Mouse (Mus musculus): ENCODE measurements around the gene Tomm40. TPM values are rescaled to one million over a fixed set of nuclear protein-coding genes. Genes with fewer than 3 reads are reported as not detected.

The Tomm40 gene
- polyA plus RNA-seq, 1 experiment from 2014 or later, result 138 TPM

- DNase-seq (no peak), ATAC-seq (ENCODE audit: low read depth) (no peak)
- no peaks in the 10 kb centered on the region for H3K9me3 ChIP-seq (replicated peaks)
- H3K4me3 ChIP-seq (replicated peaks), result no peak overlapping the region
- peaks cover 44% of the 10 kb centered on the region for H3K4me1 ChIP-seq (replicated peaks)
- H3K36me3 ChIP-seq, result no peaks in the 10 kb centered on the region
- H3K4me2 ChIP-seq, result no peak overlapping the region
- H3K27ac ChIP-seq, result no peak overlapping the region
- WGBS (ENCODE audit: insufficient replicate concordance), result 58% methylated on average over 8 of the region's 8 CpGs
- H3K9ac ChIP-seq, result no peak overlapping the region
- H3K27me3 ChIP-seq, result peaks cover 7% of the 10 kb centered on the region; the same call in 1 of the 2 replicates
These were observed 37.4 kb upstream of the Tomm40 start for GRCm38 (mm10) chr7:19752652-19753051.

GRCm38 (mm10) chr7:19751070-19751383 is 35.8 kb upstream of the Tomm40 start:
- no peak overlapping the region for H3K27ac ChIP-seq
- no peaks in the 10 kb centered on the region for H3K9me3 ChIP-seq (replicated peaks)
- 0 out of 2 replicates have a peak overlapping the region, but pooled peaks have one; percentile 27 for H3K9ac ChIP-seq
- 0 out of 2 replicates have a peak overlapping the region, but pooled peaks have one; percentile 73 for H3K4me3 ChIP-seq (replicated peaks)
- WGBS (ENCODE audit: insufficient replicate concordance), result 23% methylated on average over 4 of the region's 4 CpGs
- H3K27me3 ChIP-seq, result no peaks in the 10 kb centered on the region
- peak overlapping the region; percentile 98; the same call in 1 of the 2 replicates for H3K4me2 ChIP-seq
- H3K4me1 ChIP-seq (replicated peaks), result peaks cover 55% of the 10 kb centered on the region
- ATAC-seq (ENCODE audit: low read depth), result no peak
- H3K36me3 ChIP-seq, result no peaks in the 10 kb centered on the region
- no peak for DNase-seq

- H3K27me3 ChIP-seq, result no peaks in the 10 kb centered on the region
- H3K36me3 ChIP-seq, result no peaks in the 10 kb centered on the region
- WGBS (ENCODE audit: insufficient replicate concordance), result 15% methylated on average over 19 of the region's 19 CpGs
- ATAC-seq (ENCODE audit: low read depth) (peak; percentile 73), DNase-seq (peak; percentile 80)
- peak within 1 kb of the TSS; percentile 83 for H3K9ac ChIP-seq
- H3K27ac ChIP-seq, result peak within 1 kb of the TSS; percentile 76
- peaks cover 55% of the 10 kb centered on the region for H3K4me1 ChIP-seq (replicated peaks)
- H3K9me3 ChIP-seq (replicated peaks), result no peaks in the 10 kb centered on the region
- peak within 1 kb of the TSS; percentile 73 for H3K4me3 ChIP-seq (replicated peaks)
- H3K4me2 ChIP-seq, result peak within 1 kb of the TSS; percentile 98
These were observed 35.2 kb upstream of the Tomm40 start, which contains the start of gene Nectin2 for GRCm38 (mm10) chr7:19750217-19751069. TSS of gene Nectin2 (minus strand) at chr7:19750483.

- Histone ChIP-seq H3K4me2 (peak overlapping the region; percentile 98), H3K27ac (peak overlapping the region; percentile 76), H3K36me3 (no peaks in the 10 kb centered on the region), H3K9me3 (replicated peaks) (no peaks in the 10 kb centered on the region), H3K27me3 (no peaks in the 10 kb centered on the region), H3K4me3 (replicated peaks) (peak overlapping the region; percentile 73), H3K4me1 (replicated peaks) (peaks cover 64% of the 10 kb centered on the region), H3K9ac (peak overlapping the region; percentile 83)
- peak; percentile 91 for ATAC-seq (ENCODE audit: low read depth)
- under 1% methylated on average over 46 of the region's 46 CpGs for WGBS (ENCODE audit: insufficient replicate concordance)
- peak; percentile 94 for DNase-seq
These were observed 34.4 kb upstream of the Tomm40 start for GRCm38 (mm10) chr7:19749389-19750216.

- 1% methylated on average over 31 of the region's 32 CpGs for WGBS (ENCODE audit: insufficient replicate concordance)
- peak overlapping the region; percentile 73 for H3K4me3 ChIP-seq (replicated peaks)
- no peaks in the 10 kb centered on the region for H3K27me3 ChIP-seq
- peaks cover 69% of the 10 kb centered on the region for H3K4me1 ChIP-seq (replicated peaks)
- no peaks in the 10 kb centered on the region for H3K9me3 ChIP-seq (replicated peaks)
- H3K27ac ChIP-seq, result peak overlapping the region; percentile 76
- peak overlapping the region; percentile 83 for H3K9ac ChIP-seq
- H3K4me2 ChIP-seq, result peak overlapping the region; percentile 98
- H3K36me3 ChIP-seq, result no peaks in the 10 kb centered on the region
- DNase-seq (no peak), ATAC-seq (ENCODE audit: low read depth) (no peak)
These were observed 33.3 kb upstream of the Tomm40 start for GRCm38 (mm10) chr7:19748219-19749195.

GRCm38 (mm10) chr7:19747420-19748218 is 32.4 kb upstream of the Tomm40 start:
- peak overlapping the region; percentile 83 for H3K9ac ChIP-seq
- WGBS (ENCODE audit: insufficient replicate concordance), result 7% methylated on average over 25 of the region's 25 CpGs
- H3K9me3 ChIP-seq (replicated peaks), result no peaks in the 10 kb centered on the region
- peak overlapping the region; percentile 98 for H3K4me2 ChIP-seq
- ATAC-seq (ENCODE audit: low read depth) (no peak), DNase-seq (no peak)
- H3K4me3 ChIP-seq (replicated peaks), result peak overlapping the region; percentile 73
- H3K36me3 ChIP-seq, result 0 out of 2 replicates have a peak, but pooled peaks cover 3% of the 10 kb centered on the region
- no peaks in the 10 kb centered on the region for H3K27me3 ChIP-seq
- H3K27ac ChIP-seq, result peak overlapping the region; percentile 36
- peaks cover 76% of the 10 kb centered on the region for H3K4me1 ChIP-seq (replicated peaks)

- no peaks in the 10 kb centered on the region for H3K9me3 ChIP-seq (replicated peaks)
- peak overlapping the region; percentile 34 for H3K27ac ChIP-seq
- ATAC-seq (ENCODE audit: low read depth) (no peak), DNase-seq (no peak)
- WGBS (ENCODE audit: insufficient replicate concordance), result 44% methylated on average over 6 of the region's 6 CpGs
- H3K36me3 ChIP-seq, result 0 out of 2 replicates have a peak, but pooled peaks cover 3% of the 10 kb centered on the region
- H3K9ac ChIP-seq, result 0 out of 2 replicates have a peak overlapping the region, but pooled peaks have one; percentile 13
- H3K4me1 ChIP-seq (replicated peaks), result peaks cover 87% of the 10 kb centered on the region
- no peak overlapping the region for H3K4me3 ChIP-seq (replicated peaks)
- H3K4me2 ChIP-seq, result peak overlapping the region; percentile 98
- no peaks in the 10 kb centered on the region for H3K27me3 ChIP-seq
These were observed 31.4 kb upstream of the Tomm40 start for GRCm38 (mm10) chr7:19746426-19747201.

- WGBS (ENCODE audit: insufficient replicate concordance), result 67% methylated on average over 9 of the region's 10 CpGs
- Histone ChIP-seq H3K4me1 (replicated peaks) (peaks cover 90% of the 10 kb centered on the region), H3K9me3 (replicated peaks) (no peaks in the 10 kb centered on the region), H3K27ac (no peak overlapping the region), H3K4me3 (replicated peaks) (no peak overlapping the region), H3K9ac (no peak overlapping the region), H3K4me2 (no peak overlapping the region), H3K27me3 (no peaks in the 10 kb centered on the region), H3K36me3 (0 out of 2 replicates have a peak, but pooled peaks cover 3% of the 10 kb centered on the region)
- ATAC-seq (ENCODE audit: low read depth) (no peak), DNase-seq (no peak)
These were observed 30.7 kb upstream of the Tomm40 start for GRCm38 (mm10) chr7:19745971-19746370.

- Histone ChIP-seq H3K36me3 (0 out of 2 replicates have a peak, but pooled peaks cover 6% of the 10 kb centered on the region), H3K9ac (no peak overlapping the region), H3K4me3 (replicated peaks) (no peak overlapping the region), H3K4me2 (no peak overlapping the region), H3K4me1 (replicated peaks) (peaks cover 86% of the 10 kb centered on the region), H3K27me3 (no peaks in the 10 kb centered on the region), H3K27ac (no peak overlapping the region; the same call in 1 of the 2 replicates), H3K9me3 (replicated peaks) (no peaks in the 10 kb centered on the region)
- 46% methylated on average over 14 of the region's 14 CpGs for WGBS (ENCODE audit: insufficient replicate concordance)
- ATAC-seq (ENCODE audit: low read depth) (no peak), DNase-seq (no peak)
These were observed 29.6 kb upstream of the Tomm40 start for GRCm38 (mm10) chr7:19744590-19745385.
